Mouse (Mus musculus) G1E-ER4 (cell line): ENCODE results near the gene Wdr72. TPM values are rescaled to one million over a fixed set of nuclear protein-coding genes. Genes with fewer than 3 reads are reported as not detected.

ENCODE experiments used
- GATA1 ChIP-seq: IDR thresholded peaks from one replicate; pipeline ENCODE4 v1.8.0; 2012; ENCODE audit warnings: low read length, inconsistent platforms
- polyA plus RNA-seq: library from polyadenylated mRNA; stranded (reverse); fragments of >175 nt; gene quantifications from 2 replicates; pipeline ENCODE4 v1.2.3, GENCODE M21; 2012

The Wdr72 gene
- not detected in 2 replicates for polyA plus RNA-seq

DNA sequence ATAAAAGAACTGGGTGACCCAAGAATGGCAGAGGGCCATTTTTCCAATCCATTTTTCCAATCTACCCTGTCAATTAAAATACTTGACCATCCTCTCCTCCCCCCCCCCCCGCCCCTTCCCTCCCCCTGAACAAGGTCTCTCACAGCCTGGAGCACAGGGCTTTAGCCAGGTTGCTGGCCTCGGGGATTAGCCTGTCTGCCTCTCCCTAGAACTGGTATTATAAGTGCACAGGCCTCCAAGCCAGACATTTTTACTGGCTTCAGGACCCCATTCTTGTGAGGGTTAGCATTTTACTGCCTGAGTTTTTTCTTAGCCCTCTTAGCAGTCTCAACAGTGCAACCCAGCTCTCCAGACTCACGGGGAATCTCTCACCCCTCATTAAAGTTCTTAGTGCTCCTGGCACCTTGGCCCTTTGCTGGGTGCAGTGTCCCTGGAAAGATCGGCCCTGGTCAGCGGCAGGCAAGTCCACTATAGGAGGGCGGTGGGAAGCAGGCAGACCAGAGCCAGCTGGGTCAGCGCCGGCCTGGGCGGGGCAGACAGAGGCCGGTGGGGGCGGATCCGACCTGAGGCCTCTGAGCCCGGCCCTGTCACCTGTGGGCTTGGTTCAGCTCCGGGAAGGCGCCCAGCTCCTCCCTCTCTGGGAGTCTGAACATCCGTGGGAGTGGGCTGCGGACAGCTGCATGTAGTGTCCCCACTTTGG, at the start of gene Wdr72:
Gene Wdr72 (plus strand): TSS at position 596 of the 700 bp plus-strand sequence.
- no peak for TF ChIP-seq GATA1

DNA sequence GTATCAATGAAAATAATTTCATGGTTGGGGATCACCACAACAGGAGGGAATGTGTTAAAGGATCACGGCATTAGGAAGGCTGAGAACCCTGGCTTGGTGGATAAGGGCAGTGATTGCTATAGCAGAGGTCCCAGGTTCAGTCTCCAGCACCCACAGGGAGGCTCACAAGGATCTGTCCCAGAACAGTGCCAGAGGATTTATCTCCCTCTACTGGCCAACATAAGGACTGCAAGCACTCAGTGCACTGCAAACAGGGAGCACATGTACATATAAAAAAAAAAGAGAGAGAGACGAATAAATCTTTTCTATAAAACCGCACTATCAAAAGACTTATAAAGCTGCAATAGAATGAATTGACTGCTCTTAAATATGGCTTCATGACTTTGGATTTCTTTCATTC, 43.9 kb upstream of the Wdr72 start:
- TF ChIP-seq GATA1: no peak

GRCm38 (mm10) chr9:74066766-74067165, 43.4 kb upstream of the Wdr72 start:
- no peak for TF ChIP-seq GATA1

DNA sequence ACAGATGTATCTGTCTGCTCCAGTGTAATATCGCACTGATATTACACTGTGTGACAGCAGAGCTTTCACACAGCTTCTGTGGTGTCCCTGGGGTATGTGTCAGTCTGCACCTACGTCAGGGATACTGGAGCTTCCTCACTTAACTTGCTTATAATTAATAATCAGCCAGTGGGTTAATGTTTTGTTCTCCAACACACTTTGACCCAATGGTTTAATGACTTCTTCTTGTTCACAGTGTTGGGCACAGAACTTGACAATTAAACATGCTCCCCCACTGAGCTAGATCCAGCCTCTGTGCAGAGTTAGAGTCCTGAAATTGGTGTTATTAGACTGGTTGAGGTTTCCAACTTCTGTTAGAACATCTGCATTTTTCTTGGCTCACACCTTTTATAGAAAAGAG, 34.2 kb upstream of the Wdr72 start:
- TF ChIP-seq GATA1: no peak

DNA sequence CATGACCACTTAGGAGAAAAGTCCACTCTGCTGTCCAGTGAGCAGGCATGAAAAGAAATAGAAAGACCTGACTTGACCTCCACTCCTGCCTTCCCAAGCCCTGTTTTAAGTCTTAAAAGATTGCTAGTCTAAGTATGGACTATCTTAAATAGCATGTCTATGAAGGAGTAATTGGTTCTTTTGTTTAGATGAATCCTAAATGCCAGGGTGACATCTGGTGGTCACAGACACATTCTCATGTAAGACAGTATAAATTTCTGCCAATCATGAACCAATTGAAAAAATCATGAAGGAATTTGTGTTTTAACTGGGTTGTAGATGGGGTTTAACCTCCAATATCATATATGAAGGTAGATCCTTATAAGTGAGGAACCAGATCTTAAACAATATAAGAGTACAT, 31.7 kb upstream of the Wdr72 start:
- TF ChIP-seq GATA1: no peak

DNA sequence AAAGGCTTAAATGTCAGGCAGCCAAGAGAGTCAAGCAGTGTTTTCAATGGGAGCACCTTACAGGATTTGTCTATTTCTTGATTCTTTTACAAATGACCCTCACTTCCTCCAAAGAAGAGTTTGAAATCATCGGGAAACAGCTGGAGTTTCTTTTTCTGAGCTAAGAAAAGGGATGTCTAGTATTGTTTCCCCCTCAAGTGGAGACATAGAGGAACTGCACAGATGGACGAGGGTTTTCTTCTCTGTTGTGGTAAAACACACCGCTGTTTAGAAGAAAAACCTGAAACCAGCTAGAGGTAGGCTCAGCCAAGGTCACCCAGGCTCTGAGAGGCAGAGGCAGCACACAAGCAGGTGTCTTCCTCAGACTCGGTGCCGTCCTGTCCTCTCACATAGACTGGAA, 29.9 kb upstream of the Wdr72 start:
- no peak for TF ChIP-seq GATA1

GRCm38 (mm10) chr9:74101591-74101990, 8.6 kb upstream of the Wdr72 start:
- no peak for TF ChIP-seq GATA1

- no peak for TF ChIP-seq GATA1
These were observed 7.5 kb upstream of the Wdr72 start for GRCm38 (mm10) chr9:74102615-74103014.

GRCm38 (mm10) chr9:74110461-74110816, 283 bp downstream of the Wdr72 start:
- TF ChIP-seq GATA1: no peak

DNA sequence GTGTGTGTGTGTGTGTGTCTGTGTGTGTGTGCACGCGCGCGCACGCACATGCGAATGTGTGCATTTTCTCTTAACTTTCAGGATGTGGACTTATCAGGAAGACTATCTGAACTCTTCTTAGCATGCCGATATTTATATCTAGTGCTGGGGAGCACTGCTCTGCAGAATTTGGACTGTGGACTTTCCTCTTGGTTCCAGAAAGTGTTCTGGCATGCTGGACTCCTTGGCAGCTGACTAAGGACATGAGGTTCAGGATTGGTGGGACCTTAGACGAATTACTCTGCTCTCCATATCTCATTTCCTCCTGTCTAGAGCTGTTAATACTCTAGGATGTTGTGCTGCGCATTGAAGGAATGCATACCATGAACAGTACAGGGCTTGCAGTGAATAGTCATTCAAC, 2.4 kb downstream of the Wdr72 start:
- TF ChIP-seq GATA1: no peak

DNA sequence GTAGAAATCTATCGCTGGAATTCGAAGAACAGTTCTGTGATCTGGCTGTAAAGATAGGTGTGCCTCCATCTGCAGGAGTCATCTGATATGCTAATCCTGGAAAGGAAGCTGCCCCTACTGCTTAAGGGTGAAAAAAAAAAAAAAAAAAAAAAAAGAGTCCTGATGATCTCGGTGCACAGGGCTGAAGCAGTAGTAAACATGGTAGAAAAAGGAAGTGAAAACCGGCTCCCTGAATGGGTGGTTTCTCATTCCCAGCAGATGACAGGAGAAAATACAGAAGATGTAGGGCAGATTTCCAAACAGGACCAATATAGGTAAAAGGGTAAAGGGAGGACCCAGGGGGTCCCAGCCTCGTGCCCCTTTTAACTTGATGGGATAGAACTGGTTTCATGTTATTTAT, 16.1 kb downstream of the Wdr72 start:
- no peak for TF ChIP-seq GATA1

DNA sequence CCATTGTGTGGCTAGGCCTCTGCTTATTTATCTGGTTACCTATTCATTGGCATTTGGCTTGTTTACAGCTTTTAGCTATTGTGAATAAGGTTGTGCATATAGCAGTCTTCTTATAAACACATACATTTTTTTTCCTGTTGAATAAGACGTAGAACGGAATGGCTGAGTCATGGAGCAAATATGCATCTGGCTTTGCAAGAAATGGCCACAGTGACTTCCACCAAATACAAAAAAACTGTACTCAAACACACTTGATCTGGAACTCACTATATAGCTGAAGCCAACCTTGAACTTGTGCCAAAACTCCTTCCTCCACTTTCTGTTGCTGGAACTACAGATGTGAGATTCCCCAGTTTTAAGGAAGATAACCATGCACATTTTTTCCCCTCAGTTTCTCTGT, 23.9 kb downstream of the Wdr72 start:
- no peak for TF ChIP-seq GATA1

GRCm38 (mm10) chr9:74141864-74142263, 31.7 kb downstream of the Wdr72 start:
- no peak for TF ChIP-seq GATA1

DNA sequence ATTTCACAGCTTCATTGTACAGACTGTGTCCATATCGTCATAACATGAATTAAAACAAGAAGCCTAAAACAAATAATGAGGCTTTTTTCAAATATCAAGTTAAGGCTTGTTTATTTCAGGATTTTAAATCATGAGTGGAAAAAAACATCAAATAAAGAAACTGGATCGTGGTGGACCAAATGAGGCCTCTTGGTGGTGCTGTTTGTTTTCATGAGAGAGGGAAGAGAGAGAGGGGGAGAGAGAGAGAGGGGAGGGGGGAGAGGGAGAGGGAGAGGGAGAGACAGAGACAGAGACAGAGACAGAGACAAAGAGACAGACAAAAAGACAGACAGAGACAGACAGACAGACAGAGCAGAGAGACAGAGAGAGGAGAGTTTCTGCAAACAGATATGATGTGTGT, 32.5 kb downstream of the Wdr72 start:
- TF ChIP-seq GATA1: no peak

DNA sequence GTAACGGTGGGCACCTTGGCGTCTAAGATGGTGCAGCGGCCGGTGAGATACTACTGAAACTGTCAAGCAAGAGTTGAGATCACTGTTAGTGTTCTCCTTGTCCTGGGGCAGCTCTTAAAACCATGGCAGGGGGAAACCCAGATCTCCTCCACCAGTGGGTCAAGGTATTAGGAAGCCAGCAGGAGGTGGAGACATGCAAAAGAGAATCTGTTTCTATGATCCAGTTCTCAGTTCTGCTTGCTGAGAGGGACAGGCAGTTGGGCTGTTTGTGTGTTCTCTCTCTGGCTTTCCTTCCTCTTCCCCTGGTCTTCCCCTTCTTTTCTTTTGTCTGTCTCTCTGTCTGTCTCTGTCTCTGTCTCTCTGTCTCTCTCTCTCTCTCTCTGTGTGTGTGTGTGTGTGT, 35.0 kb downstream of the Wdr72 start:
- no peak for TF ChIP-seq GATA1

DNA sequence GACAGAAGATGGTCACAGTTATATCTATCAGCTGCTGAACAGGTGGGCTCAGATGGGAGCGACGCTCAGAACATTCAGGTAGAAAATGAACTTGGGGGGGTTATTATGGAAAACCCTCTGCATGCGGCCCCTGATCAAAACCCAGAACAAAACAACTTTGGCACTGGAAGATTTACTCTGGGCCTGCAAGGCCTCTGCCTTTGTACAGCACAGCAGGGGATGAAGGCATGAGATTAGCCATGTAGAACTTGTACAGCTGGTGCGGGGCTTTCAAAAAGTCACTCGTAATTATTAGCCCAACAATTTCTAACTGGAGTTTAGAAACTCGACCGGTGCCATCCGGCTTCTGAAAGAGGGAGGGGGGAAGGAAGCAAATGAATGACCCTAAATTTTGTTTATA, 38.1 kb downstream of the Wdr72 start:
- TF ChIP-seq GATA1: no peak

DNA sequence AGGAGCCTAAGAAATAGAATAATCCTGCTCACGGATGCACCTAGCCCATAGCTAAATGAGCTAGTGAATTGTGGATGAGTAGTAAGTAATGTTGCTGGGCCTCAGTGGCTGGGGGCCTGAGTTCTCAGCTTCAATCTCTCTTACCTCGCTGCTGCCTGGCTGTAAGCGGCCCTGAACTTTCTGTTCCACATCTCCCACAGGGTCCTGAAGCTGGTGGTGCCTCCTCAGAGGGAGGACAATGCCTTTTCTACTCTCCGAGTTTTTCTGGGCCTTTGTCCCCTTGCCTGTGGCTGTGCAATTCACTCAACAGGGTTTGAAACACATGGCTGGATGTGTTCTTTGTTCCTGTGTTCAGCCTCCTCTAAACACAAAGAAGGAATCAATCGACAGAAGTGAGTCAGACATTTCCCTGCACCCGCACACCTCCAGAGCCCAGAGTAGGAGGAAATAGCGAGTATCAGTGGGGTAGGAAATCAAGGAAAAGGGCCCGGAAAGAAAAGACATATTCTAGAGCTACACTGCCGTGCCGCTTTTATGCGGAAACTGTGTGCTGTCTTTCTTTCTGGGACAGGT, 50.3 kb downstream of the Wdr72 start:
- TF ChIP-seq GATA1: no peak

DNA sequence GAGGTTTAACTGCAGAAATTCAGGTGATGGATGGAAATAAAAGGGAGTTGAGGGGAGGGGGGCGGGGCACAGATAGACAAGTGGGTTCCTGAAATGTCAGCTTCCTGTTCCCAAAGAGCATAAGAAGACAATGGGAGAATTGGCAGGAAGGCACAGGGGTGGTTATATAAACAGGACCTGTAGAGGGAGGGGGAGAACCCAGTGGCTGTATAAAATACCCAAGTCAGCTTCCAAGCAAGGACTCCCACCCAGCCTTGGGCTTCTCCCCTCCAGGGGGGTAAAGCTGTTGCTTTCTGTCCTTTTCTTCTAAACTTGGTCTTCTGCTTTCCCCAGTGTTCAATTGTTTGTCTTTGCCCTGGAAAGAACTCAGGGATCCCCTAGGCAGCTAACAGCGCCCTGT, 55.5 kb downstream of the Wdr72 start:
- TF ChIP-seq GATA1: no peak

GRCm38 (mm10) chr9:74169904-74170303, 59.7 kb downstream of the Wdr72 start:
- no peak for TF ChIP-seq GATA1
